Mouse (Mus musculus) ES-E14 (cell line): ENCODE data around the gene Cryzl1.

ENCODE experiments used
- HCFC1 ChIP-seq: IDR thresholded peaks from 2 replicates; pipeline ENCODE4 v1.6.1; 2012; ENCODE audit warnings: low read length, inconsistent platforms, borderline replicate concordance; ENCODE audit not compliant: insufficient read depth
- MAFK ChIP-seq: IDR thresholded peaks from 2 replicates; pipeline ENCODE4 v1.6.1; 2014; ENCODE audit warnings: mild to moderate bottlenecking, low read depth, low read length, inconsistent platforms; ENCODE audit not compliant: insufficient read depth

DNA sequence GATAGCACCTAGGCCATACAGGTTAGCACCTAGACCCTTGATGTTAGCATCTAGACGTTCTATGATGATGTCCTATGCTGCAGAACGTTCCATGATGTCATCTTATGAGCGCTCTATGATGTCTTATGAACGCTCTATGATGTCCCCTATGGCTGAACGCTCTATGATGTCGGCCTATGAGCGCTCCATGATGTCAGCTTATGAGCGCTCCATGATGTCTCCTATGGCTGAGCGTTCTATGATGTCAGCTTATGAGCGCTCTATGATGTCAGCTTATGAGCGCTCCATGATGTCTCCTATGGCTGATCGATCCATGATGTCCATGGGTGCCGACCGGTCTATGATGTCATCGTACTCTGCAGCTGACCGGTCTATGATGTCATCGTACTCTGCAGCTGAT is 71.5 kb downstream of the Cryzl1 start:
- TF ChIP-seq HCFC1 (no peak), MAFK (no peak)
